Mouse (Mus musculus): Measurements from ENCODE around the gene Mansc4.

Gene Mansc4

DNA sequence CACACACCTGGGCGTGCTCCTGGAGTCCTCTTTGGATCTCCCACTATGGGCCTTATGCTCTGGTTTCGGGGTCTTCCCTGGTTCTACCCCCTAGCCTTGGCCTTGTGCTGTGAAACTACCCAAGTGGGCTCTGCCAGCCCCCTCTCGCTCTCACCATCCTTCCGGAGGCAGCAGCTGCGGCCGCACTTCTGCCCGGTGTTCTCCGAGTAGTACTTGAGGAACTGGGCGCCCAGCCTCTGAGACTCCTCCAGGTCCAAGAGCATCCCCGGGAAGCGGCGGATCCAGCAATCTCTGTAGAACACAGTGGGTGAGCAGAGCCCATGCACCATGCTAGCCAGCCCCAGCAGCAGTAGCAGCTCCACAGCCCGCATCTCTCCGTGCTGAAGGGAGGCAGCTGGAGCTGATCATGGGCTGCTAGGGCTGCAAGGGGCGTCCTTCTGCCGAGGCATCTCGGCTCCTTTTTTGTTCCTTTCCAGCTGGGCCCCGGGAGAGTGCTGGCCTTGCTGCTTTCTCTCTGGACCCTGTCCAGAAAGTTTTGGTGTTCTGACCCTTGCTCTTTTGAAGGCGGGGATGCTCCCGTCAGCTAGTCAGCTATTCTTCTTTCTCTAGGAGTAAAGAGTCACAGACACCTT is at the start of gene Mansc4:
Gene Mansc4 (minus strand): TSS at position 439 of the 632 bp plus-strand sequence.
- peak; percentile 75 for DNase-seq

DNA sequence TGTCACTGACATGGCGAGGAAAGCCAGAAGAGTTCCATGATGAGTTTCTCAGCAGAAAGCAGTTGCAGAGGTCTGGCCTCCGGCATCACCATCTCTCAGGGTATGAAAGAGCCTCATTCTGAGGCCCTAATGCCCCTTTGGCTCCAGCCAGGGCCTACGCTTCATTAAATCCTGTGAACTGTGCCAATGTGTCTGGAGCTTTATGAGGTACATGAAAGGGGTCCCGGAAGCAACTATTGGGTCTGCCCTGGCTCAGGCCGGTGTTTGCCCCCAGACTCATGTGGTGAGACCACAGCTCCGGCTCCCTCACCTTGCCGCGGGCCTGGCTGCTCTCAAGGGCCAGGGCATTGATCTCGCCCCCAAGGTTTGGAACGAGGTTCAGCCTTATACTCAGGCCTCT is 40.4 kb upstream of the Mansc4 start:
- DNase-seq: no peak

DNA sequence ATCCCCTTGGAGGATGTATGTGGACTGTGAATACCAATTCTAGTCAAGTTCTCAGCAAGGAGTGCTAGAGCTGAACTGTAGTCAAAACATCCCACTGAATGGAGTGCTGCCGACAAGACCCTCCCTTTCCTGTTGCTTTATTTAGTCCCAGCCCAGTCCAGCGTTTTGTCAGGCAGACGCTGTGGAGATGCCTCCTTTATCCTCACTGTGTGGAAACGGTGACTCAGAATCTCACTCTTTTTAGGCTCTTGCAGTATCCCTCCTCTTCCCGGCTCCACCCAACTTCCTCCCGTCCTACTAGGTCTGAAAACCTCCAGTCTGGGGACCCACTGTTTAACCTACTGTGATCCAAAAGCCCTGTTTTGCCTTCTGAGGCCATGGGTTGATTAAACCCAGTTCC is 34.5 kb upstream of the Mansc4 start:
- no peak for DNase-seq

DNA sequence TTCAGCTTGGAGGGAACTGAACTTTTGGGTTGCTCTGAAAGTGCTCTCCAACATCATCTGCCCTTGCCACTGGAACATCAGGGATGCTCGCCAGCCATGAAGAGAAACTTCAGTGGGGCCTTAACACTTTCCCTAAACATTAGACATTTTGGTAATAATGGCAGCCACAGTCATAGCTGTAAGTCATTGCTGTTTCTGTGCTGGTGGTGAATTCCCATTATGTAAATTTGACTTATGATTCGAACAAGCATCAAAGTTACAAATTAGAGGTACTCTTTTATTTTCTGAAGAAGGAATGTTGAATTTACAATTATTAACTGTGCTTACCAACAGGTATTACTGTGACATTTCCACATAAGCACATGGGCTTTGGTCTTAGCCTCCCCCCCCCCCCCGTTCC is 31.4 kb upstream of the Mansc4 start:
- DNase-seq: no peak

- DNase-seq: no peak
These were observed 30.9 kb upstream of the Mansc4 start for GRCm38 (mm10) chr6:147117764-147118163.

DNA sequence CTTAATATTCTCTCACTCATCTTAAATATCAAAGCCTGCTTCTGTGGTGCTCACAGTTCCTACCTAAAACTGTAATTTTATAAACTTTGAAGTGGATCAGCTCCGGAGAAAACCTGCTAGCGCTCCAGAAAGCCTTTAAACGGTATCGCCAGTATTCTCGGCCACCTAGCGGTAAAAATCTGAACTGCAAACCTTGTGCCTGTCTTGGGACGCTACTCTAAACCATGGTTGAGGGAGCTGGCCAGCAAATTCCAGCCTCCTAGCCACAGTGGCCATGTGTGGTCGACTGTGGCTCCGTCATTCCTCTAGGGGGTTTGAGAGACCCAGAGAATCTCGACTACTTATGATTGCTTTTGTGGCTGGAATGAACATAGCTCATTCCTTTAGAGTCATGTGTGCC is 29.7 kb upstream of the Mansc4 start:
- peak; percentile 70 for DNase-seq

GRCm38 (mm10) chr6:147109283-147109682 is 22.5 kb upstream of the Mansc4 start:
- DNase-seq: no peak

DNA sequence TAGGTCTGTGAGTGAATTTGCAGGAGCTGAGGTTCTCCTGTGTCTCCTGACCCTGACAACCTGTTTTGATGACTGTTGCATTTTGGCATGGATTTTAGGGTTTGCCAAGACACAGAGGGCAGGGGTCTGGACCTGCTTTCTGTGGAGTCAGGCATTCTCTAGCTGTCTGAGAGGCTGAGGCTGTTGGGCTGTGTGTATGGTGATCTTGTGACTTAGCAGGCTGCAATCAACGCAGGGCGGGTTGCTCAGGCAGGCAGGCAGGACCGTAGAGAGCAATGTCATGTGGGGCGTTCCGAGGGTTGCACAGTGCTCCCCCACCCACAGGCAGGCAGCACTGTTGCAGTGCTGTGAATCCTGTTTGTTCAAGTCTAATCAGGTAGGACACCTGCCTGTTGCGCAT is 19.9 kb upstream of the Mansc4 start:
- peak; percentile 58 for DNase-seq

DNA sequence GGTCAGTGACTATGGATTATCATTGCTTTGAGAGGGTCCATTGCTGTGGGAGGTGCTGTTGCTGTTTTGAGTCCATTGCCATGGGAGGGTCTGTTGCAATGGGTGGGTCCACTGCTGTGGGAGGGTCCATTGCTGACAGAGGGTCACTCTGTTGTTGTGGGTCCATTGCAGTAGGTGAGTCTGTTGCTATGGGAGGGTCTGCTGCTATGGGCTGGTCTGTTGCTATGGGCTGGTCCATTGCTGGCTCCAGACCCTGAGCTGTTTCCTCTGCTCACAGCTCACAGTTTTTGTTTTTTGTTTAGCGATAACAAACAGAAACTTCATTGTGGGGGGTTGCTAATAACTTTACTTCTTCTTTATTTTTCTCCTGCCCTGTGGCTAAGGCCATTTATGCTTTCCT is 18.7 kb upstream of the Mansc4 start:
- no peak for DNase-seq

DNA sequence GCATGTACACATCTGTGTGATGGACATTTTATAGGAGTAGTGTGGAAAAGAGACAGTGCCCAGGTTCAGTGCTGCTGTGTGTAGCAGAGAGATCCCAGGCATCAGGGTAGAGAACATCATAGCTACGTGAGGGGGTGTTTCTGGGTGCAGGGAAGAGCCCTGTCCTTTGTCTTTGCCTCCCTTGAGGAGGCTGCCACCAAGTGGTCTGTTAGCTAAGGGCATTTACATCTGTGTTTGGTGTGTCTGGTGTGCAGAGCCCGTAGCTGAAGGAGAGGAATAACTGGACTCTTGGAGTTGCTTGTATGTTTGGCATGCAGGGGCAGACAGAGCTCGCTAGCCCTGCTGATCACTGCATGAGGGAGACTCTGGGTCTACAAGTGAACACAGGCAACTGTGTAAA is 15.5 kb upstream of the Mansc4 start:
- DNase-seq: no peak

GRCm38 (mm10) chr6:147099458-147100277 is 12.8 kb upstream of the Mansc4 start:
- DNase-seq: peak; percentile 34

DNA sequence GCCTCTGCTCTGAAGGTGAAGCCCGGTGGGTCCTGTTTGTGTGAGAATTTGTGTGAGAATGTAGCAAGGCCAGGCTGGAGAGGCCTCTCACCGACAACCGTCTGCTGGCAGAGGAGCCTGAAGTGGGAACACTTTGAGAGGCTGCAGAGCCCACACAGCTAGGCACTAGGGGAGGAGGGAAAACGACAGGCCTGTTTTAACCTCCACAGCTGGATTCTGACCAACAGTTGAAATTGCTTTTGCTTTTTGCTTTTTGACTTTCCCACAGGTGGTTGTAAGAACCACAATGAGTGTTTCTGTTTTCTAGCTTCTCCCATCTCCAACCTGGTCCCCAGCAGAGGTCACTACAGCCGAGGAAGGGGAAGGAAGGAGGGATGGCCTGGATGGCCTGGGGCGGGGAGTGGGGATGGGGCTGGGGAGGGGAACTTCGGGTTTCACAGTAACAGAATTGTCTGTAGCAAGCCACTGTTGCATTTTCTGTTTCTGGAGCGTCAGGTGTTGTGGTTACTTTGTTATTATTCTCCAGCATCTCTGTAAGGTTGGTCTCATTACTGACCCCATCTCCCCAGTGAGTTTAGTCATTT is 10.6 kb upstream of the Mansc4 start:
- no peak for DNase-seq

DNA sequence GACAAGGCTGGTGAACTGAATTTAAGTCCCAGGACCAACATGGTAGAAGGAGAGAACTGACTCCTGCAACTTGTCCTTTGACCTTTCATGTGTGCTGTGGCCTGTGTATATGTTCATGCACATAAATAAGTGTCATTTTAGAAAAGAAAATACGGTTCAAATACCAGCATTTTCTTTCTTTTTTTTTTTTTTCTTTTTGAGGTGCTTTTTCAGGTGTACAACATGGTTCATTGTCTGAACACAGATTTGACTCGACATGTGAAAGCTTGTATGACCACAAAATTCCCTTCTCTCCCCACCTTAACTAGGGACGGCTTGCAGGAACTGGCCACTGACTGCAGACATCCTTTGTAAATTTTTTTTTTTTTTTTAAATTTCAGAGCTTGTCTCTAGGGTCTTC is 10.1 kb upstream of the Mansc4 start:
- DNase-seq: no peak

- no peak for DNase-seq
These were observed 9.3 kb upstream of the Mansc4 start for GRCm38 (mm10) chr6:147096109-147096508.

GRCm38 (mm10) chr6:147094771-147095170 is 7.9 kb upstream of the Mansc4 start:
- no peak for DNase-seq

DNA sequence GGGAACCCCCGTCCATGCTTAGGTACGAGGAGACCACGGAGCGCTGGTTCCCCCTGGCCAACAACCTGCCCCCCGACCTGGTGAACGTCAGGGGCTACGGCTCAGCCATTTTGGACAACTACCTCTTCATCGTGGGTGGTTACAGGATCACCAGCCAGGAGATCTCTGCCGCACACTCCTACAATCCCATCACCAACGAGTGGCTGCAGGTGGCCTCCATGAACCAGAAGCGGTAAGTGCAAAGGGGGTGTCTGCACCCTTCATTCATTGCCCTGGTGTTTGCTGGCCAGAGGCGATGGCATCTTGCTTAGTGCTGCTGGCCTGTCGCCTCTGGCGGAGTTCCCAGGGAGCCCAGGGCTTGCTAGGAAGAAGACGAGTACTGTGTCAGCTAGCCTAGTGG is 5.3 kb upstream of the Mansc4 start:
- DNase-seq: peak; percentile 36

DNA sequence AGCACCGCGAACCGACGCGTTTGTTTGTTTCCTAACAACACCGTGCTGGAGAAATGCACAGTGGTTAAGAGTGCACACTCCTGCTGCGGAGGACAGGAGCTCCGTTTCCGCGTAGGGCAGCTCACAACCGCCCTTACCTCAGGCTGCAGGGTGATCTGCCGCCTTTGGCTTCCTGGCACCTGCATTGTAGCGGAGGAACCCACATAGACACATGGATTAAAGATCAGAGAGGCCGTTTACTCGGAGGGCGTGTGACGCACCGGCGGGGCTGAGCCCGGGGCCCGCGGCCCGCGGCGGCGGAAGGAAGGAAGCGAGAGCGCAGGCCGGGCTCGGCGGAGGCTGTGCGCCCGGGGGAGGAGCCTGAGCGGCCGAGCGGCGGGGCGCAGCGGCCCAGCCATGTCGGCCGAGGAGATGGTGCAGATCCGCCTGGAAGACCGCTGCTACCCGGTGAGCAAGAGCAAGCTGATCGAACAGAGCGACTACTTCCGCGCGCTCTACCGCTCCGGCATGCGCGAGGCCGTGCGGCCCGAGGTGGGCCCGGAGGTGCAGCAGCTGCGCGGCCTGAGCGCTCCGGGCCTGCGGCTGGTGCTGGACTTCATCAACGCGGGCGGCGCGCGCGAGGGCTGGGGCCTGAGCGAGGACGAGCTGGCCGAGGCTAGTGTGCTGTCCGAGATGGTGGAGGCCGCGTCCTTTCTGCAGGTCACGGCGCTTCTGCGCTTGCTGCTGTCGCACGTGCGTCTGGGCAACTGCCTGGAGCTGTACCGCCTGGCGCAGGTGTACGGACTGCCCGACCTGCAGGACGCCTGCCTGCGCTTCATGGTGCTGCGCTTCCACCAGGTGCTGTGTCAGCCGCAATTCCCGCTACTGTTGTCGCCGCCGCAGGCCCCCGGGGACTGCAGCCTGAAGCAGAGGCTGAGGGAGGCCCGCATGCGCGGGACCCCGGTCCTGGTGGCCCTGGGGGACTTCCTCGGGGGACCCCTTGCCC is 4.6 kb upstream of the Mansc4 start, which contains the start of gene Klhl42:
Gene Klhl42 (plus strand): TSS at position 244 of the 985 bp plus-strand sequence.
- DNase-seq: peak; percentile 71

DNA sequence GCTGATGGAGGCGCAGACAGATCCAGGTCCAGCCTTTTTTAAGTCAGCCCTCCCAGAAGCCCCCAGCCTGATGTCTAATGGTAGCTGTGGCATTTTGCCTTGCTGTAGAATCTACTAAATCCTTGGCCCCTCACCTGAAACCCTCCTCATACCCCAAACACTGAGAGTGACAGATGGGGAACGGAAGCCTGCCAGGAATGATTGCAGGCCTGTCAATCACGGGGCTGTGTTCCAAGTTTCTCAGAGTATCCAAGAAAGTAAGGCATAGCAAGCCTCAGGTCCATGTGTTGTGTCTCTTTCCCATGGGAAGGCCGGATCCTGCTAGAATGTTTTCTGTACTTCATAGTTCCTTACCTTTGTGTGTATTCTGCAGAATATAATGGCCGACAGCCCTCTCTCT is 3.4 kb upstream of the Mansc4 start:
- DNase-seq: no peak

- no peak for DNase-seq
These were observed 1.7 kb upstream of the Mansc4 start for GRCm38 (mm10) chr6:147088517-147088916.

GRCm38 (mm10) chr6:147087736-147088135 is 904 bp upstream of the Mansc4 start:
- DNase-seq: peak; percentile 84

DNA sequence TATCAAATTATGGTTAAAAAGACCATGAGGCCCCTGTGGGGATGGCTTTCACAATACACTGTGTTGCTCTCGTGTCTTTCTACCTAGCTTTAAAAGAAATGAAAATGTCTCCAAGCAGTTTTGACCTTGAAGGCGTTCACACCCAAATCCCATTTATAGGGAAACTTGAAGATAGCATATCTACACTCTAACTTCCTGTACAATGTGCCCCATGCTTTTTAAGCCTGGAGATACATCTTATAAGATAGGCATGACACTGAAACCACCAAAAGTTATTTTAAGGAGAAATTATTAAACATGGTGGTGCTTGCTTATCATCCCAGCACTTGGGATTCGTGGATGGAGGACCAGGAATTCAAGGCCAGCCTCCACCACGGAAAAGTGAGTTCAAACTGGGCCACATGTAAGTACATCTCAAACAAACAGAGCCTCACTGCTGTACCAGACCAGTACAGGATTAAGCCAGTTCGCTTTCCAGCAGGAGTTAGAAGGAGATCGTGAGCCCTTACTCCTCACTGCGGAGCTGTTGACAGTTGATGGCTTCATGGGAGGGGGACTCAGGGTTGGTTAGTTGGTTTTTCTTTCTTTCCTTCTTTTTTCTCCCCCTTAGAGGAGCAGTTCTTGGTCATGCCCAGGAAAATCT is 1.3 kb downstream of the Mansc4 start:
- DNase-seq: no peak

- no peak for DNase-seq
These were observed 6.9 kb downstream of the Mansc4 start for GRCm38 (mm10) chr6:147079919-147080318.

All from kidney, adult 11 months (tissue).